Mouse (Mus musculus): ENCODE results near the gene 2210408I21Rik.
A peak's percentile ranks its signal among the peaks of the same experiment; 100 is the strongest.
"Not testable (repeated sequence)": the region's sequence is repeated elsewhere in the genome, so short reads cannot be mapped to it uniquely, and the experiment has no call there.

2210408I21Rik gene

GRCm38 (mm10) chr13:77134931-77135620 is at the start of gene 2210408I21Rik, which contains the start of gene Slf1:
2210408I21Rik (plus strand) TSS chr13:77135540.
Slf1 (minus strand) TSS chr13:77135473.
- DNase-seq (ENCODE audit: low spot score in 2 of 2) = peak; percentile 80 to 82

- DNase-seq (ENCODE audit: low spot score in 2 of 2) = not testable (repeated sequence)
Measured at GRCm38 (mm10) chr13:77092876-77093275, 42.5 kb upstream of the 2210408I21Rik start.

DNA sequence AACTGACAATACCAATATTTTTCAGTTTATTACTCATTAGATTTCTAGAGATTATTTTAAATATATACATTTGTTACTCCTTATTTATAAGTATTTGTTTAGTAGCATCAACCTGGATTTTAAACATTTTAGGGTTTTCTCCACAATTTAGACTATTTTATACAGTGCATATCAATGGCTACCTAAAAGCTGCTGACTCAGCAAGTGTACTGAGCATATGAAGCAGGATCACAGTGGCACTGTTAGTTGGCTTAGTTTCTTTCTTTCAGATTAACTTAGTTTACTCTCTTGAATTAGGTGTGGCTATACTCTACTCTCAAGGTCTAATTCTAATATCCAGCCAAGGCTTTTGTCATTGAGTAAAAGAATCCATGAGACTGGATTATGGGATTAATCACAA is 27.6 kb upstream of the 2210408I21Rik start:
- no peak for DNase-seq (ENCODE audit: low spot score in 2 of 2)

DNA sequence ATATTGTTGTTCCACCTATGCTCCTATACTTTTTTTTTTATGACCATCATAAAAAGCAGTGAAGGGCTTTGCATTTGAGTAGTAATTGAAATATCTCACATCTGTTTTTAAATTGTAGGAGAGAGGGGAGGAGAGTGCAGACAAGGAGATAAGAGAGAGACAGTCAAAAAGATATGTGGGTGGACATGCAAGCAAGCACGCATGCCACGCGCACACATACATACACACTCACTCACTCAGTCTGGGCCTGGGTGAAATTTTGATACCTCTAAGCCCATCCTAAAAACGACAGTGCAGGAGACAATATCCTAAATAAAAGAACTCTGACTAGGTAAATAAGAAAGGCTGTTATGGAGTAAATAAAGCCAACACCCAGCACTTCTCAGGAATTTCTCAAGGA is 16.6 kb upstream of the 2210408I21Rik start:
- DNase-seq (ENCODE audit: low spot score in 2 of 2) = no peak

GRCm38 (mm10) chr13:77125159-77125558 is 10.2 kb upstream of the 2210408I21Rik start:
- DNase-seq (ENCODE audit: low spot score in 2 of 2) = no peak

DNA sequence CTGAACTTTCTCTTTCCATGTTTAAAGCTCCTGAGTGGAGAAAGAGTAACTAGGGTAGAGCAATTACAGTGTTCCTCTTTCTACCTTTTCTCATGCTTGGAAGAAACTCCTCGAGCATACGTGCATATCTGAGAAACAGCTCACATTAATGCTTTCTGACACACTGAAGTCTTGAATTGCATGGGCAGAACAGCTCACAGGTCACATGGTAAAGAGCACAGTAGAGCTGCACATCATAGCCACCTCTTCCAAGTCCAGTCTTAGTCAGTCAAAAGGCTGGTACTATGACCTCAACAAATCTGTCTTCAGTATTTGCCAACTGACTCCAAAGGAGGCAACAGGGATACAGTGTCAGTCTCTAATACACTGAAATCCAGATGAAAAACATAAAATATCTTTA is 7.1 kb upstream of the 2210408I21Rik start:
- DNase-seq (ENCODE audit: low spot score in 2 of 2) = no peak

DNA sequence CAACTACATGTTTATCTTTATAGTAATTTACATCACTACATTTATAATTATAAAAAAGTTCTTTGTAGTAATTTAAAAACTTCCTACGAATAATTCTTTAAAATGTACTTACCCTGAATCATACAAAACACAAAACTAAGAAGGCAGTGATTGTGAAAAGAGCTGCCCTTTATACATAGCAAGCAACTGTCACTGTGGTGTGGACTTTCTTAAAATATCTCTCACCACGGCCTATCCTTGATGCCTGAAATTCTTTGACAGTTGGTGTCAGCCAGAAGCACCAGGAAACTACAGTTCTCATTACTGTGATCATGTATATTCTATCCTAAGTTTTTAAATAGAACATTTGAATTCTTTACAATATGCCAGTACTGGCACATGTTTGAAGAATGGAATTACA is 4.2 kb upstream of the 2210408I21Rik start:
- no peak for DNase-seq (ENCODE audit: low spot score in 2 of 2)

DNA sequence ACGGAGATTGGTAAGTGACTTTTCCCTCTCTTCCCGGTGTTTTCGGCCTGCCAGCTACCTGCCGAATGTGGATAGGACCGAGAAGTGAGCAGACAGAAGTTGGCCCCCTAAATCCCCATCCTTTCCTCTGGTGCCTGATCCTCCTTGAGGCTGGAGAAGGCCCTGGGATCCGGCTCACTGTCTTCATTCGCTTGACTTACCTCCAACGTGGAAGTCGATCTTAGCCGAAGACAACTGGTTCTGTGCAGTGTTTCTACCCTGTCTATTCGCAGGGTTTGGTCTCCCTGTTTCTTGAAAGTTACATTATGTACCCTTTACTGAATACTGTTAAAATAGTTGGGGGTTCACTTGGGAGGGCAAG is 261 bp downstream of the 2210408I21Rik start:
- DNase-seq (ENCODE audit: low spot score in 2 of 2) = no peak

DNA sequence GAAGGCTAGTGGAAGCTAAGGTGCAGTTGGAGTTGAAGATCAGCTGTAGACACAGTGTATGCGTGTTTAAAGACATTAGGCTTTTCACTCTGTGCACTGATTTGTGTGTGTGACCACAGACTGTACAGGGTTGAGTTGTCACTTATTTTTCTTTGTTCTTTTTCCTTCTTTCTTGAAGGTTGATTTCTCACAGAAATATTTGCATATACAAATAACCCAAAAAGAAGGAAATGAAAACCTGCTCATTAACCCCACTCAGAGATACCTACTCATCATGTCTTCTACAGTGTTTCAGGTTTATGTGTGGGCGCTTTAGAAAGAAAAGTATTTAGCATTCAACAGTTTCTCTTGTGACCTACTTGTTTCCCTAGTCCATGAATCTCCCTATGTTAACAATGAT is 5.5 kb downstream of the 2210408I21Rik start:
- DNase-seq (ENCODE audit: low spot score in 2 of 2) = peak; percentile 9 to 25

DNA sequence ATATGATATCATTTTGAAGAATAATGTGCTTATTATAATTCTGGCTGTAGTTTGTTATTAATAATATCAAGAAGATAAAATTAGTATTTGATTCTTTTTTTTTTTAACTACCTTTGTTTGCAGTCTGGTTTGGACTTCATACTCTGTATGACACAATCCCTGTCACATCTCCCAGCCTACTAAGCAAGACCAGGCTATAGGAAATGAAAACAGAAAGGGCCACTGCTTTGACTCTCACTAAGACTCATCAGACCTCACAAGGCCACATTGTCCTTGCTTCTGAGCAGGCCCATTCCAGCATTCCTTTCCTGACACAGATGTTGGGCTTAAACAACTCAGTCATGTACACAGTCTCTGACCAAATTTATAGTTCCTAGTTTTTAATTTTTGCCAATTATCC is 42.6 kb downstream of the 2210408I21Rik start:
- no peak for DNase-seq (ENCODE audit: low spot score in 2 of 2)

DNA sequence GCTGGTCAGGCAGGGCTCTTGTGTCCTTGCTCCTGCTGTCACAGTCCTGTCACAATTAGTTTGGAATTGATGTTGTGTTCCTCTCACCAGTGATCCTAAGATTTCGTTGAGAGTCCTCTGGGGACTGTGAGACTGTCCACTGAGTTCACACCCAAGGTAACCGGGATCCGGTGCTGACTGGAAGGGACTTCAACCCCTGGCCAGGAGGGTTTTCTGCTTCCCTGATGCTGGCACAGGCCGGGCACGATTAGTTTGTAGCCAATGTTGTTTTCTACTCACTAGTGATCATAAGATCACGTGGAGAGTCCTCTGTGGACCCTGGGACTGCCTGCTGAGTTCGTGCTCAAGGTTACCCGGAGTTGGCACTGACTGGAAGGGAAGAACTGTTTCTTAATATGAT is 55.3 kb downstream of the 2210408I21Rik start:
- DNase-seq (ENCODE audit: low spot score in 2 of 2) = no peak

GRCm38 (mm10) chr13:77192201-77192600 is 56.9 kb downstream of the 2210408I21Rik start:
- no peak for DNase-seq (ENCODE audit: low spot score in 2 of 2)

DNA sequence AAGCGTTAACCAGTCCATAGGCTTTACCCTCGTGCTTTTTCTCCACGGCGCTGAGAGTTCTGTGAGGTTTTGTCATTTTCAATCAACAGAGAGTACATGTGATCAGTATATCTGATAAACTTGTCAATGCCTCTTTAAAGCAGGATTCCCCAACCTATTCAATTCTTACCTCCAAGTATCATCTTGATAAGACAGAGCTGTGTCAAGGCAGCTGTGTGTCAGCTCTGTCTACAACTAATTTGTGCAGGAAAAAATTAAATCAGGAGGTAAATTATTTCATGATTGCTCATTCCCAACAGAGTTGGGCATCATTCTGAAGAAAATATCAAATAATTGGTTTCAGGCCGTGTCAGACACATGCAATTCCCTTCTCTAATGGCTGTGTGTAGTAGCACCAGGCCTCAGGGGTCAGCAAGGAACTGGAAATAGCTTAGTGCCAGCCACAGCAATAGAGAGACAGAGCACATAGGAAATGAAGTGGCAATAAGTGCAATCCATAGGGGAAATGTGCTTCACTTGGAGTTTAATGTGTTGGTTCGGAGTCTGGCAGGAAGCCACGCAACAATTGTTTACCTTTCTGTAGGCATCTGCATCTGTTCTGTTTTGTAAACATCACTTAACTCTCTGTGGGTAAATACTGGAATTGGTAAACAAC is 73.6 kb downstream of the 2210408I21Rik start:
- DNase-seq (ENCODE audit: low spot score in 2 of 2) = no peak

- DNase-seq (ENCODE audit: low spot score in 2 of 2) = no peak
Measured at GRCm38 (mm10) chr13:77213196-77213595, 77.9 kb downstream of the 2210408I21Rik start.

DNA sequence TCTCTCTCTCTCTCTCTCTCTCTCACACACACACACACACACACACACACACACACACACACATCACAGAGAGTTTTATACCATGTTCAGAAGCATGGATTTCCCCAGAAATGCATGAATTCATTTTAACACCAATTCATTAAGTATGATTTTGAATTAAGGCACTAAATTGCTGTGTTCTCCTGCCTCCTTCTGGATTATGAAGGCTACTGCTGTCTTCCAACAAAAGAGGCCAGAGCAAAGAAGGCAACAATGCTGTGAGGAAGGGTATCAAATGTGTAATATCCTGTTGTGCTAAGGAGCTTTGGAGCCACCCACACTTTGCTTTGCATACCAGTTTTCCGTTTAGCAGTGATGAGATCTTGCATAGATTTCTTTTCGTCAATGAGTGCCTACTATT is 80.1 kb downstream of the 2210408I21Rik start:
- no peak for DNase-seq (ENCODE audit: low spot score in 2 of 2)

DNA sequence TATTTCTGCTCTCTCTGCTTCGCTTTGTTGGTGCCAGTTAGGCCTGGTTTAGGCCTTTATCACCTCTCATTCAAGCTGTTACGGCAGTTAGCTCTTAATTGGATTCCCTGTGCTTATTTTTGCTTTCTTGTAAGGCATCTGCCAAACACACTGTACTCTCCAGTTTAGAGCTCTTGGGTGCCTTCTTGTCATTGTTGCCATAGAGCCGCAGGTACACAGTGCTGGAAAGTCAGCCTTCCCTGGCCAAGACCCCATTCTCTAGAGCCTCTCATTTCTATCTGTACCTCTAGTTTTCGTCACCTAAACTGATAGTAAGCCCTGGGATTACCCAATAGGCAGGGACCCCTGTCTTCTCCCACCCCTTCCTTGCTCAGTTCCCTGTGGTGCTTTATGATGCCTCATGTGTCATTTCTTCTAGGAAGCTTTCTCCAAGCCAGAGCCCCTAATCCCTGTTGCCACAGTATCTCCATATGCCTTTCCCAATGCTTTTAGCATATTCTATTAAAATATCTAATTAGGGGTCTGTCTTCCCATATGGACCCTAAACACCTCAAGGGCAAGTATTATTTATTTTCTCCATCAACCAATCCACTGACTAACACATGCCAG is 82.4 kb downstream of the 2210408I21Rik start:
- DNase-seq (ENCODE audit: low spot score in 2 of 2) = no peak

- DNase-seq (ENCODE audit: low spot score in 2 of 2) = no peak
Measured at GRCm38 (mm10) chr13:77221072-77221471, 85.7 kb downstream of the 2210408I21Rik start.

DNA sequence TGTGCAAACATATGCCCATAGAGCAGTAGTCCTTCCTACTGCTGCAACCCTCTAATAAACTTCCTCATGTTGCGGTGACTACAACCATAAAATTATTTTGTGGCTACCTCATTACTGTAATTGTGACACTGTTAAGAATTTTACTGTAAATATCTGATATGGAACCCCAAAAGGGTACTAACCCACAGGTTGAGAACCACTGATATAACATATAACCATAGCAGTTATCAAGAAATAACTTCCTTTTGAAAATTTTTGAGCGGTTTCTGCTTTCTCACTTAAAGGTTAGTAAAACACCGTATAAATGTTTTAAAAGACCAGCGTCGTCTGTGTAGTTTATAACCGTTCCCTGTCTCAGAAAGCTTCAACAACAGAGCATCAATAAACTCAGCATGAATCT is 121.2 kb downstream of the 2210408I21Rik start:
- no peak for DNase-seq (ENCODE audit: low spot score in 2 of 2)

GRCm38 (mm10) chr13:77262715-77263338 is 127.5 kb downstream of the 2210408I21Rik start:
- no peak for DNase-seq (ENCODE audit: low spot score in 2 of 2)

DNA sequence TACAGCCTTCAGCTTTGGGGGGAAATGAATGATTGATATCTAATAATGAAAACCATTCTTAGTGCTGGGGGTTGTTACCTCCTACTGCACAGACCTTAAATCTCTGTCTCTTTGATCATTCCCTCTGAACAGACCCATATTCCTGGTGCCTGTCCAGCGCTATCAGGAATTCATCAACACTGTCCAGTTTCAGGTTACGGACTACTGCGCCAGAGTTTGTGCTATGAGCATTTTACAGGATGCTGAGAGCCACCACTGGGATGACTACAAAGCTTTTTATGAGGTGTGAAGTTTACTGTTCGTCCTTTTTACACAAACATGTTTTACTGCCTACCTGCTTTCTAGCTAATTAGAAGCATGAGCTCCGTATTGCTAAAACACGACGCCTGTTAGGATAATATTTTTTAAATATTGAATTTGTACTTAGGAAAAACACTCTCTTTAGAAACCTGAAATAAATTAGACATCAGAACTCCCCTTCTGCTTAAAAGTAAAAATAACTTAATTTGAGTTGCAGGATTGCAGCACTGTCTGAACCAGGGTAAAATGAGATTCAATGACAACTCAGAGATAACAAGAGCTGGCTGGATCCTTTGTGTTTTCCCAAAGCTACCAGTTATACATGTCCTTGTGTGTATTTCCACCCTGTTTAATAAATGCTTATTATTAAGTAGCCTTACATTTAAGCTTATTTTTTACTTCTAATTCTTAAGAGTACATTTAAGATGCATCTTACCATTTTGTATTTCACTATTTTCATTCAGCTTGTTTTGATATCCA is 128.2 kb downstream of the 2210408I21Rik start:
- DNase-seq (ENCODE audit: low spot score in 2 of 2) = no peak

DNA sequence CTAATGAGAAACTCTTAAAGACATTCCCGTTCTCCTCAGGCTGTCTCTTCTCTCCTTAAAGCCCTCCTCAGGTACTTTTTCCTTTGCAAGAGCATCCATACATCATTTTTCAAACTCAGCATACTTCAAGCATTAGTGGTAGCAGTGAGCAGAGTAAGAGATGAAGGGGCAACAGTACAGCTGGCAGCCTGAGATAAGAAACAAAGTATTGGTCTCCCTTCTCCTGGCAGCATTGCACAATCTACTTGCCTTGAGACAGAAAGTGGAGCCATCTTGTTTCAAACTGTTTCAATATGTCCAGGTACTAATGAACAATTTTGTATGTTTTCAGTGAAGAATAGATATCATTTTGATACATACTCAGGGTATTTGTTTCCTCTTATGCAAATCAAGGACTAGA is 129.1 kb downstream of the 2210408I21Rik start:
- DNase-seq (ENCODE audit: low spot score in 2 of 2) = no peak
